Mouse (Mus musculus) testis, adult 2 months (tissue): ENCODE measurements at regions not wholly inside any gene's neighbourhood (a gene's known extent, or its start where the extent isn't known, plus 50 kb on each side); places are given as distances from the start of the nearest gene placed in this dataset.

Source experiments
- CTCF ChIP-seq: fragments of 200-500 bp; IDR thresholded peaks from 2 replicates; pipeline ENCODE4 v1.5.1; 2012; ENCODE audit warnings: low read depth, mild to moderate bottlenecking, inconsistent platforms, low read length, moderate library complexity; ENCODE audit not compliant: control insufficient read depth, insufficient read depth, insufficient replicate concordance
- POLR2A ChIP-seq: fragments of 200-500 bp; IDR thresholded peaks from 2 replicates; pipeline ENCODE4 v1.6.1; 2012; ENCODE audit warnings: low read depth, mild to moderate bottlenecking, inconsistent platforms, low read length, moderate library complexity; ENCODE audit not compliant: control insufficient read depth

GRCm38 (mm10) chr15:90435286-90435685 lies 211.2 kb downstream of the Alg10b start:
- TF ChIP-seq CTCF (no peak), POLR2A (no peak)
